Mouse (Mus musculus): Measurements from ENCODE around the gene Phldb3. TPM values are rescaled to one million over a fixed set of nuclear protein-coding genes. Genes with fewer than 3 reads are reported as not detected.

Gene Phldb3
- total and polyA plus RNA-seq, 3 experiments, result 6.4 to 10.8 TPM; not detected in 1

GRCm38 (mm10) chr7:24636264-24636663 is 25.7 kb downstream of the Phldb3 start, which contains the start of gene Lypd3:
Gene Lypd3 (plus strand): TSS chr7:24636550.
- no peak for DNase-seq (ENCODE audit: low read depth, low spot score)
- no peak within 1 kb of the TSS for H3K9ac ChIP-seq (ENCODE audit: control insufficient read depth, low read depth, low read length, poor library complexity, severe bottlenecking)
- no peaks in the 10 kb centered on the region for H3K27me3 ChIP-seq (ENCODE audit: control insufficient read depth in 1 of 2, insufficient read depth in 2 of 2, low read length in 2 of 2)
- no peaks in the 10 kb centered on the region for H3K36me3 ChIP-seq (ENCODE audit: control insufficient read depth in 1 of 2, insufficient read depth in 2 of 2, low read length in 2 of 2)
- no peaks in the 10 kb centered on the region for H3K9me3 ChIP-seq (replicated peaks; ENCODE audit: insufficient read depth, low read length)
- no peak within 1 kb of the TSS for H3K27ac ChIP-seq (ENCODE audit: control insufficient read depth, low read depth, low read length)
- no peak for TF ChIP-seq MEF2A (IDR thresholded peaks at IDR 0.05; ENCODE audit: extremely low read depth, insufficient replicate concordance, low read depth, low read length, poor library complexity, severe bottlenecking)
- no peak for TF ChIP-seq GABPA (IDR thresholded peaks at IDR 0.05; ENCODE audit: low read depth, low read length)
- TF ChIP-seq RCOR1 (IDR thresholded peaks at IDR 0.05; ENCODE audit: low read depth, low read length), result no peak
- TF ChIP-seq JUND (IDR thresholded peaks at IDR 0.05; ENCODE audit: low read depth, low read length), result no peak
- no peak for TF ChIP-seq HCFC1 (IDR thresholded peaks at IDR 0.05; ENCODE audit: low read depth, low read length)
- TF ChIP-seq POLR2AphosphoS5 (IDR thresholded peaks at IDR 0.05; ENCODE audit: borderline replicate concordance, low read depth, low read length), result no peak
- no peak for TF ChIP-seq UBTF (IDR thresholded peaks at IDR 0.05; ENCODE audit: borderline replicate concordance, insufficient read depth, low read depth, low read length)
- no peak for TF ChIP-seq MAFK (IDR thresholded peaks at IDR 0.05; ENCODE audit: borderline replicate concordance, low read depth, low read length)
- TF ChIP-seq MAZ (IDR thresholded peaks at IDR 0.05; ENCODE audit: low read depth, low read length), result no peak
- TF ChIP-seq SMC3 (IDR thresholded peaks at IDR 0.05; ENCODE audit: low read depth, low read length), result no peak
- H3K4me3 ChIP-seq (ENCODE audit: control insufficient read depth in 1 of 2, insufficient read depth in 1 of 2, low read depth in 2 of 2, low read length in 2 of 2), result no peak within 1 kb of the TSS
- no peaks in the 10 kb centered on the region for H3K4me1 ChIP-seq (ENCODE audit: control insufficient read depth in 1 of 2, insufficient read depth in 2 of 2, low read length in 2 of 2)
- H3K79me2 ChIP-seq (ENCODE audit: control insufficient read depth, insufficient read depth, low read length, poor library complexity), result no peaks in the 10 kb centered on the region

- TF ChIP-seq MAZ (IDR thresholded peaks at IDR 0.05; ENCODE audit: low read depth, low read length) (no peak), ZC3H11A (IDR thresholded peaks at IDR 0.05; ENCODE audit: low read depth, low read length) (no peak), ELF1 (IDR thresholded peaks at IDR 0.05; ENCODE audit: low read depth, low read length) (no peak), SMC3 (IDR thresholded peaks at IDR 0.05; ENCODE audit: low read depth, low read length) (no peak), TBP (IDR thresholded peaks at IDR 0.05; ENCODE audit: low read depth, low read length) (no peak), MYC (IDR thresholded peaks at IDR 0.05; ENCODE audit: low read depth, low read length) (no peak), NELFE (IDR thresholded peaks at IDR 0.05; ENCODE audit: low read depth, low read length) (no peak), UBTF (IDR thresholded peaks at IDR 0.05; ENCODE audit: borderline replicate concordance, insufficient read depth, low read depth, low read length) (no peak), ZMIZ1 (IDR thresholded peaks at IDR 0.05; ENCODE audit: low read depth, low read length) (no peak), ETS1 (IDR thresholded peaks at IDR 0.05; ENCODE audit: low read depth, low read length) (no peak), RCOR1 (IDR thresholded peaks at IDR 0.05; ENCODE audit: low read depth, low read length) (no peak), GATA1 (IDR thresholded peaks at IDR 0.05; ENCODE audit: low read depth, low read length) (no peak), CHD1 (IDR thresholded peaks at IDR 0.05; ENCODE audit: low read depth, low read length) (no peak), EP300 (IDR thresholded peaks at IDR 0.05; ENCODE audit: low read depth in 1 of 2, low read length in 2 of 2) (no peak), MYB (IDR thresholded peaks at IDR 0.05; ENCODE audit: low read depth, low read length) (no peak), USF2 (IDR thresholded peaks at IDR 0.05; ENCODE audit: borderline replicate concordance in 1 of 2, insufficient read depth in 1 of 2, low read depth in 1 of 2, low read length in 2 of 2) (no peak), E2F4 (IDR thresholded peaks at IDR 0.05; ENCODE audit: borderline replicate concordance, low read depth, low read length) (no peak), MAFK (IDR thresholded peaks at IDR 0.05; ENCODE audit: borderline replicate concordance, low read depth, low read length) (no peak), POLR2AphosphoS5 (IDR thresholded peaks at IDR 0.05; ENCODE audit: borderline replicate concordance, low read depth, low read length) (no peak)
- Histone ChIP-seq H3K79me2 (ENCODE audit: control insufficient read depth, insufficient read depth, low read length, poor library complexity) (no peaks in the 10 kb centered on the region), H3K9me3 (replicated peaks; ENCODE audit: insufficient read depth, low read length) (no peaks in the 10 kb centered on the region), H3K4me1 (ENCODE audit: control insufficient read depth in 1 of 2, insufficient read depth in 2 of 2, low read length in 2 of 2) (no peaks in the 10 kb centered on the region), H3K36me3 (ENCODE audit: control insufficient read depth in 1 of 2, insufficient read depth in 2 of 2, low read length in 2 of 2) (no peaks in the 10 kb centered on the region), H3K9ac (ENCODE audit: control insufficient read depth, low read depth, low read length, poor library complexity, severe bottlenecking) (no peak overlapping the region), H3K27me3 (ENCODE audit: control insufficient read depth in 1 of 2, insufficient read depth in 2 of 2, low read length in 2 of 2) (no peaks in the 10 kb centered on the region), H3K27ac (ENCODE audit: control insufficient read depth, low read depth, low read length) (no peak overlapping the region), H3K4me3 (ENCODE audit: control insufficient read depth in 1 of 2, insufficient read depth in 1 of 2, low read depth in 2 of 2, low read length in 2 of 2) (no peak overlapping the region)
- no peak for DNase-seq (ENCODE audit: low read depth, low spot score)
Observed at GRCm38 (mm10) chr7:24637046-24637445, 26.5 kb downstream of the Phldb3 start.
